Mouse (Mus musculus) kidney, postnatal 36 days (tissue): ENCODE data around the gene Stoml1.
A peak's percentile ranks its signal among the peaks of the same experiment; 100 is the strongest.

Source experiments
- DNase-seq, 2 experiments: peaks; one replicate each; pipeline ENCODE4 v3.0.0; 2021 to 2022; ENCODE audit warnings: mixed read lengths in 2 of 2

The Stoml1 gene

GRCm38 (mm10) chr9:58305686-58306085 lies 52.7 kb downstream of the Stoml1 start:
- DNase-seq: peak in 1 of 2 experiments; percentile 18

GRCm38 (mm10) chr9:58308395-58308794 lies 55.4 kb downstream of the Stoml1 start:
- DNase-seq: no peak

- peak; percentile 31 to 38 for DNase-seq
Measured at GRCm38 (mm10) chr9:58310043-58310660, 57.2 kb downstream of the Stoml1 start.

- DNase-seq: peak in 1 of 2 experiments; percentile 52
Measured at GRCm38 (mm10) chr9:58311191-58311910, 58.4 kb downstream of the Stoml1 start.
